Mouse (Mus musculus): ENCODE data around the gene Inpp5a. TPM values are rescaled to one million over a fixed set of nuclear protein-coding genes. Genes with fewer than 3 reads are reported as not detected.
"Not testable (repeated sequence)": the region's sequence is repeated elsewhere in the genome, so short reads cannot be mapped to it uniquely, and the experiment has no call there.

The Inpp5a gene
- total RNA-seq, 4 experiments from 2014 or later: 38.2 to 46.4 (median 39.6) TPM

DNA sequence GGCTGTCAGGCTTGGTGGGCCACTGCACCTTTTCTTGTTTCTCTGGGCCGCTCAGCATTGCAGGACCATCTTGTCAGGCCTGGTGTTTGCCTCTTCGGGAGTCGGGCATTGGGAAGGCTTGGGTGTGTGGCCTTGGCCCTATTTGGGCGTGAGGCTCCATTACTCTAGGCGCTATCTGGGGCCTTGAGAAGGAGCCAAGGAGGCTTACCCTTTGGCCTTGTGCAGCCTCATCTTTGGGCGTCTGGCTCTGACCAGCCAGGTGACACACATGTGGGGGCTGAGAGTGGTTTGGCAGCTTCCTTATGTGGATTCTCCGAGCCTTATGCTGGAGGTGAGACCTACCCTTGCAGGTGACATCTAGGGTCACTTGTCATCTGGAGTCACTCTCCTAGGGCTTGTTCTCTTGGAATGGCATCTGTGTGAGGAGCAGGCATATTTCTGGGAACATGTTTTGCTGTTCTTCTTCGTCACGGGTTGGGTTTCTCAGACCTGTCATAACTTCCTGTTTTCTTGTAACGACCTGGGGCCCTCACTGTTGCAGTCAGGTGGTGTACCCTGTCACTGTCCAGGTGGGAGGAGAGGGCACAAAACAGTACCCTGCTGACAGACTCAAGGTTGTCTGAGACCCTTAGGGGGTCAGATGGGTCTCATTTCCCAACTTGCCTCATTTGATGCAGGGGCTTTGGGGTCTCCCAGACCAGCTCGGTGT lies 11.2 kb downstream of the Inpp5a start:
- no peak for DNase-seq (ENCODE audit: low spot score in 2 of 2)

- DNase-seq (ENCODE audit: low spot score in 2 of 2): no peak
Observed at GRCm38 (mm10) chr7:139400926-139401325, 12.0 kb downstream of the Inpp5a start.

DNA sequence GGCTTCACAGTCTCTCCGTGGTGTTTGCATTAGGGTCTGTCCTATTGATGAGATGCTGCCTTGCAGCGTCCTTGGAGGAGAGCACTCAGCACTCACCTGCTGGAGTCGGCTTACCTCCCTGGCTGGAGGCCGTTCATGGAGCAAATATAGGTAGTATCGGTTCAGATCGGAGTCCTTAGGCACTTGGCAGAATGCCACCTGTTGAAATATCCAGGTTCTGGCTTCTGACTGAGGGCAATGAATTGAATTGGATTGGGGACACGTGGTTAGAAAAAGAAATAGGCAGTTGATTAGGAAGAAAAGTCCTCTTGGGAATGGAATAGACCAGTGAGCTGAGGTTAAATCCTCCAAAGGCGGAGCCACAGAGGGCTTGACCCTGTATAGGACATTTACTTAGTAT lies 12.9 kb downstream of the Inpp5a start:
- no peak for DNase-seq (ENCODE audit: low spot score in 2 of 2)

DNA sequence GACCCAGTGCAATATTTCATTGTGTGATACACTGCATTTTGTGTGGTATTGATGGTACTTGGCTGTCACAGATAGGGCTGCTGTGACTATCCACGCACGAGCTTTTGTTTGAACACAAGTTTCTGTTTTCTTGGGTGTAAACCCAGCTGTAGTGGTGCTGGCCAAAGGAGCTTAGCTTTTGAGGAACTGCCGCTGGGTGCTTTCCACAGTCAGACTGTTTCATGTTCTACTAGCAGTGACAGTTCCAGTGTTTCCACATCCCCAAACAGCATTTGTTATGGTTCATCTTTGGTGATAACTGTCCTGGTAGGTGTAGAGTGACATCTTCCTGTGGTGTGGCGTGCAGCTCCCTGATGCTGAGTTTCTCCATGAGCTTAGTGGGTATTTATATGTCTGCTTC lies 13.8 kb downstream of the Inpp5a start:
- DNase-seq (ENCODE audit: low spot score in 2 of 2): no peak

DNA sequence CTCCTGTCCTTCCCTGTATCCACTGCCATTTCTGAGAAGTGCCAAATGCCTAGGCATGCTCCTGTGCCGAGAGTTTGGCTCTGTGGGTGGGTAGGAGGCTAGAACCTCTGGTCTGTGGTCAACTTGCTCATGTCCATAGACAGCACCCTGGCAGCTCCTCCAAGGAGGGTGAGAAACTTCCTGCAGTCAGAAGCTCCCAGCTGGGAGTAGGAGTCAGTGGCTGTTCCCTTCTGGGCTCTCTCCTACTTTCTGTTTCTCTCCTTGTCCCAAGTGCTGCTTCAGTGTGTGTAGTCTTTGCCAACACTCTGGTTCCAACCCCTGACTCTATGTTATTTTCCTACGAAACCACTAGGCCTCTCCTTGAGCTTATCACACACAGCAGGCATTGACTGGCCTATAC lies 17.7 kb downstream of the Inpp5a start:
- no peak for DNase-seq (ENCODE audit: low spot score in 2 of 2)

- no peak for DNase-seq (ENCODE audit: low spot score in 2 of 2)
Observed at GRCm38 (mm10) chr7:139407966-139408365, 19.1 kb downstream of the Inpp5a start.

GRCm38 (mm10) chr7:139409903-139410302 lies 21.0 kb downstream of the Inpp5a start:
- DNase-seq (ENCODE audit: low spot score in 2 of 2): no peak

DNA sequence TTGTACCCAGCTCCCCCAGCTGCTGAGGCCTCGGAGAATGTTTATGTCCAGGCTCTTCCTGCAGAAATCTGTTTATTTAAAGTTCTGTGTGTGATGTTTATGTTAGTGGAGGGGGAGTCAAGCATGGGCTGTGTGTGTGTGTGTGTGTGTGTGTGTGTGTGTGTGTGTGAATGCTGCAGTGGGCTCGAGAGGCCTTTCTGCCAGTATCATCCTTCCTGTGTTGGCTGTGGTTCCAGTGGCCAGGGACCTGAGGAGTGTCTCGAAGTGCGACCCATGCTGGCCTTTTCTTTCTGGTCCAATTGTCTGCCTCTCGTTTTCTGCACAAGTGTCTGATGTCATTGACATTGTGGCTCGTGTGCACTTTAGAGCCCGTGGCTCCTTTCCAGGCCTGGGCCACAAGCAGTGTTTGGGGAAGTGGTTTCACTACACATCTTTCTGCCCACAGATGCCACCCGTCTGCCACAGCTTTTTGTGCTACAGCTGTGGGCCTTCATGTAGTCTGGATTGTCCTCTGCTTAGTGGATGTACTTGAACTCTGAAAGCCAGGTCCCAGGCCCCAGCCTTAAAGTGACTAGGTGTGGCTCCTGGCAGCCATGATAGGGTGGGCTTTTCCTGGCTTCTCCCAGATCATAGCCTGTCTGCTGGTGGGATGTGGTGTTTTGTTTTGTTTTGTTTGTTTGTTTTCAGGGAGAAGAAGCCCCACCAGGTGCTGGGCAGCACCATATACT lies 23.5 kb downstream of the Inpp5a start:
- no peak for DNase-seq (ENCODE audit: low spot score in 2 of 2)

DNA sequence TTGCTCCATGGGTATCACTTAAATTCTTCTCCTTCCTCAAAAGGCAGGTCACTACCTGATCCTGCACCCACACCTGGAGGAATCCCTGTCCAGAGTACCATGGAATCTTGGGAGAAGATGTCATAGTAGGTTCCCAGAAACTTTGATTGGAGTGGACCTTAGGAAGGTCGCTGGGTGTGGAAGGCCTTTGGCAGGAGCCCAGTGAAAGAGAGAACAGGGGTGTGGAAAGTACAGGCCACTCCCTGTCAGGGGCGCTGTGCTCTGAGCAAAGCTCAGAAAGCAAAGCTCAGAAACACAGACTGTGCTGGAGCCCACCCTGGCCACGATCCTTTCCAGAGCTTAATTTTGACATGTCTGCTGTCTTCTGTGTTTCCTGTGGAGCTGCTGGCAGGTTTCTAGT lies 24.5 kb downstream of the Inpp5a start:
- DNase-seq (ENCODE audit: low spot score in 2 of 2): no peak

DNA sequence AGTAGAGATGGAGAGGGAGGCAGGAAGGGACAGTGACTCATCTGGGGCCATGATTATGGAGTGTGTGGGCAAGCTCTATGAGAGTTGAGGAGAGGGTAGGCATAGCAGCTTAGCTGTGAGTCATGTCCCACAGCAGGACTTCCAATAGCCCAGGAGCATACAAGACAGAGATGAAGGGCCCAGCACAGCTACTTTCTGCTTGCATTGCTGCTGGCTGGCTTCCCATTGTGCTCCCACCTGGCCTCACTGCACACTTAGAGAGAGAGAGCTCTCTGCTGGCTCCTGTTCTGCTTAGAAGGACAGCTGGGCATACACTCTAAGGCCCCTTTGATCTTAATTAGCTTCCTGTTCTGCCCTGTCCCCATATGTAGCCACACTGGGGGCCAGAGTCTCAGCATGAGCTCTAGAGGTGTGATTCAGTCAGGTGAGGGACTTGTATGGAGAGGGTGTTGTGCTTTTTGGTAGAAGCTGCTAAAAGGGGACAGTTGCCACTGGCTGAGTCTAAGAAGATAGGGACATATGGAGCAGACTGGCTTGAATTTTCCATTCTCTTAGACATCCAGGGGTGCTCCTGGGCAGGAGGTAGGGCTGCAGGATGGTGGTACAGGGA lies 26.8 kb downstream of the Inpp5a start:
- no peak for DNase-seq (ENCODE audit: low spot score in 2 of 2)

GRCm38 (mm10) chr7:139418371-139418770 lies 29.5 kb downstream of the Inpp5a start:
- no peak for DNase-seq (ENCODE audit: low spot score in 2 of 2)

DNA sequence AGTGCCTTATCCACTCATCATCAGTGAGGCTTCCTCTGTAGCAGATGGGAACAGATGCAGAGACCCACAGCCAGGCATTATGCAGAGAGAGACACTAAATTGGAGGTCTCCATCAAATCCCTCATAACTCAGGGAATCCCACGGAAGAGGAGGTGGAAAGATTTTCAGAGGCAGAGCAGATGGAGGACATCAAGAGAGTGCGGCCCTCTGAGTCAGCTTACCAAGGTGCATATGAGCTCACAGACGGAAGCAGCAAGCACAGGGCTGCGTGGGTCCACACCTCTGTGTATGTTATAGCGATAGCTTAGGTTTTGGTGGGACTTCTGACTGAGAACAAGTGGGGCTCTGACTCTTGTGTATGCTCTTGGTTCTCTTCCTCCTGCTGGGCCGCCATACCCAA lies 33.9 kb downstream of the Inpp5a start:
- DNase-seq (ENCODE audit: low spot score in 2 of 2): peak in 1 of 2 experiments; percentile 31

DNA sequence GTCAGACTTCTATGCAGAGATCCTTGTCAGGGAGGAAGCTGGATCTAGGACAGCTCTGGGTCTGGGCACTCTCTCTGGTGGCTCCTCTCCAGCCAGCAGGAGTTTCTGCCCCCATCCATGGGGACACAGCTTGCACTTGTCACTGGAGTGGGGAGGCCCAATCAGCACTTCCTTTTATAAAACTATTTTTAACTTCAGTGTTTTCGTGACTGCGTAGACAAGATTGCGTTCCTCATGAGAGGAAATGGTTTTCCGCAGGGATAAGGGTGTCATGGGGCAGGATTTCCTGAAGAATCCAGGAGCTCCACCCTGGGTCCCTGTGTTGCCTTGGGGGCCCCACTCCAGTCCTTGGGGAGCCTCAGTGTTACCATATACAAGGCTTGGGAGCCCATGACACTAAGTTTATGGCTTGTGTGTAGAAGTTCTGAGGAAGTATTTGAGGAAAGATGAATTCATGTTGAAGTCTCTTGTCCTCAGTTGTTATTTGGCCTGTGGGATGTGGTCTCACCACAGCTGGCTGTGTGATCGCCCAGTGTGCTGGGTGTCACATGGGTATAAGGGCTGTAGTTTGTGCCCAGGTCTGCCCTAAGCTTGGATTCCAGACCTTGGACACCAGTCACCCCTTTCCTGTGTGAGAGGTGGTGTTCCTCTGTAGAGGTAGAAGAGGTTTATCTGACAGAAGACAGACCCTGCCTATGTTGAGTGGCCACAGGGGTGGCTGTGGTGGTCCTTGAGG lies 45.4 kb downstream of the Inpp5a start:
- no peak for DNase-seq (ENCODE audit: low spot score in 2 of 2)

GRCm38 (mm10) chr7:139434931-139435330 lies 46.0 kb downstream of the Inpp5a start:
- DNase-seq (ENCODE audit: low spot score in 2 of 2): not testable (repeated sequence)

DNA sequence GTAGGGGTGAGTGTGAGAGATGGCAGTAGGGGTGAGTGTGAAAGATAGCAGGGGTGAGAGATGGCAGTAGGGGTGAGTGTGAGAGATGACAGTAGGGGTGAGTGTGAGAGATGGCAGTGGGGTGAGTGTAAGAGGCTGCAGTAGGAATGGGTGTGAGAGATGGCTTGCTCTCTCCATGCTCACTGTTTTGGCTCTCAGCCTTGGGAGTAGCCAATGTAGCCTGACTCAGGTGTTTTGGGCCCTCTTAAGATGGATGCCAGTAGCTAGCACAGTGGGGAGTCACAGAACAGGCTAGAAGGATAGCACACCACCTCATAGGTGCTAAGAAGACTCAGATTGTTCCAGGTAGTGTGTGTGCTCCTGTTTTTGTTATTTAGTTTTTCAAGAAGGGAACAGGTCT lies 46.8 kb downstream of the Inpp5a start:
- no peak for DNase-seq (ENCODE audit: low spot score in 2 of 2)

DNA sequence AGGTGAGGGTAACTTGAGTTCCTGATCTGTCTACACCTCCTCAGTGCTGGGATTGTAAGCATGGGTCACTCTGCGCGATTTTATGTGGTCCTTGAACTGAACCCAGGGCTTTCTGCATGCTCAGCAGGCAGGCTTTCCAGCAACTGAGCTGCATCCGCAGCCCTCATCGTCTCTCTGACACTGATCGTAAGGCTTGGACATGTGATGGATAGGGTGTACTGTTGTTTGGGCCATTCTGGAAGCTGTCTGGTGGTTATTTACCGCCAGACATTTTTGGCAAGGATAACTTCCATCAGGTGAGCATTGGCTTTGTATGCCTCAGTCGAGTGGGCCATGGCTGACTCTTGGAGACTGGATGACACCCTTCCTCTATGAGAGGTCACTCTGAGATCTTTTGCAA lies 48.0 kb downstream of the Inpp5a start:
- DNase-seq (ENCODE audit: low spot score in 2 of 2): no peak

DNA sequence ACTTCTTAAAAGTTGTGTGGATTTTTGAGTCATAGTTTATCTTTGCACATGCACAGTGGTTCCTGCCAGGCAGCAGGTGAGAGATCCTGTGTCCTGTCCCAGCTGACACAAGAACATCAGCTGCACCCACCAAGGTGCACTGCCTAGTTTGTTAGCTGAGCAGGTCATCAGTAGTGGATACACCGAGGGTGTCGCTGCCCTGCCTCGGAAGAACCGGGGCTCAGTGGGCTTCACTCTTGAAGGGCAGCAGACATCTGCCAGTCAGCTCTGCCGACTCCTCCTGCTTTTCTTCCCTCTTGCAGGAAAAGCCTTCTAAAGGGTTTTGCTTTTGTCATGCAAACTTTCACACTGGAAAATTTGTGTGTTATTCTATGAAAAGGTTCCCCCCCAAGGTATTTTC lies 48.6 kb downstream of the Inpp5a start:
- DNase-seq (ENCODE audit: low spot score in 2 of 2): no peak

GRCm38 (mm10) chr7:139437926-139438600 lies 49.2 kb downstream of the Inpp5a start:
- DNase-seq (ENCODE audit: low spot score in 2 of 2): no peak

GRCm38 (mm10) chr7:139438601-139438945 lies 49.7 kb downstream of the Inpp5a start:
- no peak for DNase-seq (ENCODE audit: low spot score in 2 of 2)

DNA sequence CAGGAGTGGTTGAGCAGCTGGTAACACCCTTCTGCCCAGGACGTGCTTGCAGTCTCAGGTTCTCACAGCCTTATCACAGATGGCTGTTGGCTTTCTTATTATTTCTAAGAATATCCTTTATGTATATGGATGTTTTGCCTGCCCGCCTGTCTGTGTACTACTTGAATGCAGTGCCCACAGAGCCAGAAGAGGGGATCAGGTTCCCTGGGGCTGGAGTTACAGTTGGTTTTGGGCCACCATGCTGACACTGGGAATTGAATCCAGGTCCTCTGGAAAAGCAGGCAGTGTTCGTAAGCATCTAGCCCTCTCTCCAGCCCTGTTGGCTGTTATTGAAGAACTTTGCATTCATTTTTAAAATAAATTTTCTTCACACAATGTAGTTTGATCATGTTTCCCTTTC lies 50.1 kb downstream of the Inpp5a start:
- DNase-seq (ENCODE audit: low spot score in 2 of 2): no peak
